Mouse (Mus musculus) embryonic fibroblast, embryonic 13.5 days (primary cell): Measurements from ENCODE around the gene Ip6k1.

Source experiments
- CTCF ChIP-seq: IDR thresholded peaks from 2 replicates; pipeline ENCODE4 v1.5.1; 2011; ENCODE audit warnings: mild to moderate bottlenecking, control low read depth, low read length, moderate library complexity, borderline replicate concordance; ENCODE audit not compliant: insufficient read depth
- POLR2A ChIP-seq: IDR thresholded peaks from 2 replicates; pipeline ENCODE4 v1.6.1; 2011; ENCODE audit warnings: low read depth, mild to moderate bottlenecking, control low read depth, low read length, moderate library complexity

DNA sequence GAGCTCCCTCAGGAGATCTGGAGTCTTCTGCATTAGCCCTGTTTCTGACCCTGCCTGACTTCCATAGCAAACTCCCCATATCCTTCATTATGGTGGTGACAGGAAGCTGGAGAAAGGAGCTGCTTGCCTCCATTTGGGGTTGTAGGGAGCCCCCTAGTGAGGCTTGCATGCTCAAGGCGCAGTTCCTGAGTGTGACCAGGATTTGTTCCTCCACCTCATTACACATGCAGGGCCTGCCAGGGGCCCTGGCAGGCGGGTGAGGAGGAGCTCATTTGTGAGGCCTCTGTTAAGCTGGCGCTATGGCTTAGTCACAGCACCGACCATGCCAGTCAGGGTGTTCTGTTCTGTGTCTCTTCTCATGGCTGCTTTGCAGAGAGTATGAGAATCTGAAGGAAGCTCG lies 40.4 kb upstream of the Ip6k1 start:
- no peak for TF ChIP-seq POLR2A
- TF ChIP-seq CTCF, result peak; percentile 34; the same call in 1 of the 2 replicates
